Mouse (Mus musculus) megakaryocyte, embryonic 14.5 days (primary cell): ENCODE data around the gene Zswim5.

Source experiments
- FLI1 ChIP-seq: IDR thresholded peaks from 2 replicates; pipeline ENCODE4 v1.6.1; 2012; ENCODE audit warnings: low read length, inconsistent platforms, mixed read lengths
- GATA1 ChIP-seq: IDR thresholded peaks from 3 replicates; pipeline ENCODE4 v1.6.1; 2012; ENCODE audit warnings: mixed read lengths, low read length, inconsistent platforms, borderline replicate concordance

DNA sequence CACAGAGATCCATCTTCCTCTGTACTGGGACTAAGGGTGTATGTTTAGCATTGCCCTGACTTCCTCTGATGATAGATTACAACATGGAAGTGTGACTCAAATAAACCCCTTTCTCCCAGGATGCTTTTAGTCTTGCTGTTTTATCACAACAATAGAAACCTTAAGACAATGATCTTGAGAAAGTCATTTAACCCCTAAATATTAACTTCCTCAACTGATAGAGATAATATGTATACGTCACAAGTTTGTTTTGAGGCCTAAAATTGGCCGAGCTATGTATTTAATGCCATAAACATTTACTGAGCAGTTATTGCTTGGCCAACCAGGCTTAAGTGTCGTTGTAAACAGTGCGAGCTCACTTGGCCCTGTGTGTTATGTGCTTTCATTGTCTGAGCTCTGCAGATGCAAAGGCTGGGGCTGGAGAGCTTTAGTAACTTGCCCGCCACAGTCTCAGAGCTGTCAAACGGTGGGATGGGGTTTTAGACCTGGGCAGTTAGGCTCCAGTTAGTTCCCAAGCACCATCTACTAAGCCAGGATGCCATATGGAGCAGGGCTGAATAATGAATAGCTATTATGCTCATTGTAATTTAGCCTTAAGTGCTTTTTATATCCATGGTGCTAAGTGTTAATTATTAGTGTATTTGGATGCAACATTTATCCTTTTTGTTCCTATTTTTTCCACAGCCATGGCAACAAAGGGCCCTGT is 47.7 kb upstream of the Zswim5 start:
- TF ChIP-seq GATA1 (no peak), FLI1 (no peak)
